Mouse (Mus musculus) stomach, embryonic 14.5 days (tissue): Measurements from ENCODE around the gene Cbx1. TPM values are rescaled to one million over a fixed set of nuclear protein-coding genes. Genes with fewer than 3 reads are reported as not detected.
"Not testable (repeated sequence)": the region's sequence is repeated elsewhere in the genome, so short reads cannot be mapped to it uniquely, and the experiment has no call there.

ENCODE experiments used
- ATAC-seq: fragments of 200-750 bp; cut with Nextera tagmentation; 2 replicates; pipeline ENCODE4 v1.8.0; 2017; ENCODE audit warnings: low read depth, moderate TSS enrichment; ENCODE audit not compliant: insufficient number of reproducible peaks, insufficient read depth, low FRiP score
- H3K27ac ChIP-seq: fragments of 300-500 bp; sonication (generic); 2 replicates; pipeline ENCODE4 v1.5.1; 2014; ENCODE audit warnings: mild to moderate bottlenecking, low read length, moderate library complexity, mixed read lengths
- H3K27me3 ChIP-seq: fragments of 300-500 bp; sonication (generic); 2 replicates; pipeline ENCODE4 v1.6.1; 2014; ENCODE audit warnings: low read length, control low read depth, mixed read lengths; ENCODE audit not compliant: control insufficient read depth, insufficient read depth
- H3K36me3 ChIP-seq: fragments of 300-500 bp; sonication (generic); 2 replicates; pipeline ENCODE4 v1.6.1; 2014; ENCODE audit warnings: mild to moderate bottlenecking, control low read depth, low read length, moderate library complexity, mixed read lengths; ENCODE audit not compliant: control insufficient read depth, insufficient read depth
- H3K4me1 ChIP-seq: fragments of 300-500 bp; sonication (generic); 2 replicates; pipeline ENCODE4 v1.6.1; 2014; ENCODE audit warnings: low read length, control low read depth, mixed read lengths; ENCODE audit not compliant: control insufficient read depth, insufficient read depth
- H3K4me2 ChIP-seq: fragments of 300-500 bp; sonication (generic); replicated peaks from 2 replicates; pipeline ENCODE4 v1.6.1; 2014; ENCODE audit warnings: low read depth, low read length, control low read depth
- H3K4me3 ChIP-seq: fragments of 300-500 bp; sonication (generic); 2 replicates; pipeline ENCODE4 v1.5.1; 2014; ENCODE audit warnings: low read depth, low read length, control low read depth
- H3K9ac ChIP-seq: fragments of 300-500 bp; sonication (generic); replicated peaks from 2 replicates; pipeline ENCODE4 v1.6.1; 2014; ENCODE audit warnings: low read depth, mild to moderate bottlenecking, control low read depth, low read length, moderate library complexity, mixed read lengths
- H3K9me3 ChIP-seq: fragments of 300-500 bp; sonication (generic); 2 replicates; pipeline ENCODE4 v1.6.1; 2016; ENCODE audit warnings: low read depth, low read length, control low read depth; ENCODE audit not compliant: control insufficient read depth
- WGBS: fragments of 180-500 bp; shearing (Covaris S2); extraction: QIAGEN DNeasy Blood & Tissue Kit; methylation state at CpG from one replicate; pipeline ENCODE4 v1.1.7; 2014; 5-methylcytosine and 5-hydroxymethylcytosine counted together
- polyA plus RNA-seq: library from polyadenylated mRNA; unstranded; fragments of >200 nt; fragmentation: Nextera tagmentation; extraction: Ambion mirVana; gene quantifications from 2 replicates; pipeline ENCODE4 v1.2.1, GENCODE M21; 2014

Gene Cbx1
- polyA plus RNA-seq, 1 experiment from 2014 or later: 105 TPM

- no peak overlapping the region for H3K9ac ChIP-seq
- H3K4me3 ChIP-seq: no peak overlapping the region
- H3K27me3 ChIP-seq: no peaks in the 10 kb centered on the region
- H3K9me3 ChIP-seq: no peaks in the 10 kb centered on the region
- H3K4me1 ChIP-seq: peaks cover 3% of the 10 kb centered on the region; the same call in 1 of the 2 replicates
- H3K27ac ChIP-seq: no peak overlapping the region
- 93% methylated on average over 13 of the region's 13 CpGs for WGBS
- no peak for ATAC-seq
- peaks cover 26% of the 10 kb centered on the region; the same call in 1 of the 2 replicates for H3K36me3 ChIP-seq
- H3K4me2 ChIP-seq: no peak overlapping the region
Observed at GRCm38 (mm10) chr11:96795491-96795890, 6.6 kb downstream of the Cbx1 start.

DNA sequence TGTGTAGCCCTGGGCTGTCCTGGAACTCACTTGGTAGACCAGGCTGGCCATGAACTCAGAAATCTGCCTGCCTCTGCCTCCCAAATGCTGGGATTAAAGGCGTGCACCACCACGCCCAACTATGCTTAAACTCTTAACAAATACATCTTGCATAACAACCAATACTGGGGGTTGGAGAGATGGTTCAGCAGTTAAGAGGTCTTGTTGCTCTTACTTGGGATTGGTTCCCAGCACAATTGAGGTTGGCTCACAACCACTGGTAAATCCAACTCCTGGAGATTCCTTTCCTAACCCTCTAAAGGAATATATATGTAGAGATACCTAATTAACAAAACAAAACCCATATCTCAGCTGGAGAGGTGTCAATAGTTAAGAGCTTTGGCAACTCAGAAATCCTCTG, 7.2 kb downstream of the Cbx1 start:
- Histone ChIP-seq H3K36me3 (peaks cover 26% of the 10 kb centered on the region), H3K27ac (no peak overlapping the region), H3K27me3 (no peaks in the 10 kb centered on the region), H3K9me3 (no peaks in the 10 kb centered on the region), H3K4me2 (no peak overlapping the region), H3K9ac (no peak overlapping the region), H3K4me1 (no peaks in the 10 kb centered on the region; the same call in 1 of the 2 replicates), H3K4me3 (no peak overlapping the region)
- ATAC-seq: no peak
- 98% methylated on average over 2 of the region's 2 CpGs for WGBS

DNA sequence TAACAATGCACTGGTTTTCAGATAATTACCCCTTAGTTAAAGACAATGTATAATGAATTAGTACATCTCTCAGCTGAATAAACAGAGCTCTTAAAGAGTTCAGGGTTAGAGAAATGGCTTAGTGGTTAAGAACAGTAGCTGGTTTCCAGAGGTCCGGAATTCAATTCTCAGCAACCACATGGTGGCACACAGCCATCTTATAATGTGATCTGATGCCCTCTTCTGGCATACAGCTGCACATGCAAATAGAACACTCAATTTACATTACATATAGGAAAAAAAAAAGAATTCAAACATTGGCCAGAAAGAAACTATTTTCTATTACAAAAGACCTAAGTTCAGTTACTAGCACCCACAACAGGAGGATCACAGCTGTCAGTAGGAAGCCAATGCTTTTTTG, 7.7 kb downstream of the Cbx1 start:
- Histone ChIP-seq H3K27me3 (no peaks in the 10 kb centered on the region), H3K9me3 (no peaks in the 10 kb centered on the region), H3K9ac (no peak overlapping the region), H3K36me3 (peaks cover 30% of the 10 kb centered on the region), H3K4me2 (no peak overlapping the region), H3K27ac (no peak overlapping the region), H3K4me1 (no peaks in the 10 kb centered on the region; the same call in 1 of the 2 replicates), H3K4me3 (no peak overlapping the region)
- no peak for ATAC-seq
- 65% methylated on average over 1 of the region's 1 CpGs for WGBS

- H3K27me3 ChIP-seq: no peaks in the 10 kb centered on the region
- H3K4me3 ChIP-seq: no peak overlapping the region
- ATAC-seq: no peak
- 81% methylated on average over 2 of the region's 2 CpGs for WGBS
- H3K9ac ChIP-seq: no peak overlapping the region
- no peak overlapping the region for H3K4me2 ChIP-seq
- H3K27ac ChIP-seq: no peak overlapping the region
- H3K36me3 ChIP-seq: peaks cover 49% of the 10 kb centered on the region
- H3K4me1 ChIP-seq: no peaks in the 10 kb centered on the region
- H3K9me3 ChIP-seq: no peaks in the 10 kb centered on the region
Observed at GRCm38 (mm10) chr11:96799511-96799910, 10.6 kb downstream of the Cbx1 start.

- H3K27me3 ChIP-seq: no peaks in the 10 kb centered on the region
- no peak for ATAC-seq
Observed at GRCm38 (mm10) chr11:96805606-96806005, 16.7 kb downstream of the Cbx1 start.

DNA sequence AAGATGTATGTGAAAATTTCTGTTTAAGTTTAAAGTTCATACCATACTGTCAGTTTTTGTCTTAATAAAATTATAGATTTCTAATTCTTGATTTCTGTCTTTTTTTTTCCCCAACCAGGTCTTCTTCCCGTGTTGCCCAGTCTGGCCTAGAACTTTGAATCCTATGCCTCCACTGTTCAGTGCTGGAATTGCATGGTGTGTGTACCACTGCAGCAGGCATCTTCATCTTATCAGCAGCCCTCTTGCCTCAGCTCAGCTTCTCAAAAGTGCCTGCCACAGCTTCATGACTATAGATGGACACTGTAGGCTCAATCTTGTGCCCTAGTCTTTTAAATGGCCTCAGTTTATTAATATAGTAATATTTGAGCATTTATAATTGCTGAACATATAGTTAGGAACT, 19.1 kb downstream of the Cbx1 start:
- Histone ChIP-seq H3K9me3 (no peaks in the 10 kb centered on the region), H3K27ac (no peak overlapping the region), H3K4me1 (no peaks in the 10 kb centered on the region), H3K27me3 (no peaks in the 10 kb centered on the region), H3K9ac (no peak overlapping the region), H3K4me2 (no peak overlapping the region), H3K36me3 (peaks cover 64% of the 10 kb centered on the region), H3K4me3 (no peak overlapping the region)
- WGBS: 39% methylated on average over 1 of the region's 1 CpGs
- no peak for ATAC-seq

More at GRCm38 (mm10) chr11:96805606-96806005, 16.7 kb downstream of the Cbx1 start:
- Histone ChIP-seq H3K4me3 (no peak overlapping the region), H3K9ac (no peak overlapping the region), H3K9me3 (no peaks in the 10 kb centered on the region), H3K36me3 (peaks cover 78% of the 10 kb centered on the region), H3K4me2 (no peak overlapping the region), H3K4me1 (no peaks in the 10 kb centered on the region), H3K27ac (no peak overlapping the region)
- 85% methylated on average over 5 of the region's 5 CpGs for WGBS

DNA sequence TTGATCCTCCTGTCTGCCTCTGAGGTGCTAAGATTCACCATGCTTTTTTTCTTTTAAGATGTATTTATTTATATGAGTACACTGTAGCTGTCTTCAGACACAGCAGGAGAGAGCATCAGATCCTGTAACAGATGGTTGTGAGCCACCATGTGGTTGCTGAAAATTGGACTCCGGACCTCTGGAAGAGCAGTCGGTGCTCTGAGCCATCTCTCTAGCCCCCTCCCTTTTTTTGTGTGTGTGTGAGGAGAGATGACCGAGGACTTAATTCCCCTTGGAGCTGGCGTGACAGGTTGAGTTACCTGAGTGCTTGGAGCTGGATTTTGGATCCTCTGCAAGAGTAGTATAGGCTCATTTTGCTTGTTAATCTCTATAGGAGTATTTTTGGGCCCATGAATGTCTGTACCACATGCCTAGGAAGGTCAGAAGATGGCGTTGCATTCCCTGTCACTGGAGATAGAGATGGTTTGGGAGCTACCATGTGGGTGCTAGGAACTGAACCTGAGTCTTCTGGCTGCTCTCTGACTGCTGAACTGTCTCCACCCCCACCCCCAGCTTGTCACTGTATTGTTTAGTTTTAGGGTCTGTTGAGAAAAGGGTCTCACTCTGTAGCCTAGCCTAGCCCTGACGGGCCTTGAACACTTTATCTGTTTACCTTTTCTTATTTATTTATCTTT, 20.8 kb downstream of the Cbx1 start:
- 90% methylated on average over 6 of the region's 6 CpGs for WGBS
- no peaks in the 10 kb centered on the region for H3K9me3 ChIP-seq

GRCm38 (mm10) chr11:96811188-96811587, 22.3 kb downstream of the Cbx1 start:
- H3K9ac ChIP-seq, ATAC-seq, H3K27me3 ChIP-seq, H3K4me1 ChIP-seq, H3K4me2 ChIP-seq, H3K27ac ChIP-seq, H3K9me3 ChIP-seq, H3K4me3 ChIP-seq: not testable (repeated sequence)
- H3K36me3 ChIP-seq: peaks cover 45% of the 10 kb centered on the region
- 80% methylated on average over 1 of the region's 1 CpGs for WGBS

More for the DNA sequence above, 20.8 kb downstream of the Cbx1 start:
- H3K27me3 ChIP-seq: no peaks in the 10 kb centered on the region
- no peak for ATAC-seq
- no peak overlapping the region for H3K9ac ChIP-seq
- H3K4me3 ChIP-seq: no peak overlapping the region
- H3K4me2 ChIP-seq: no peak overlapping the region
- peaks cover 53% of the 10 kb centered on the region for H3K36me3 ChIP-seq
- no peak overlapping the region for H3K27ac ChIP-seq
- no peaks in the 10 kb centered on the region for H3K4me1 ChIP-seq

GRCm38 (mm10) chr11:96813455-96813854, 24.5 kb downstream of the Cbx1 start:
- Histone ChIP-seq H3K9ac (no peak overlapping the region), H3K4me1 (no peaks in the 10 kb centered on the region), H3K36me3 (peaks cover 55% of the 10 kb centered on the region), H3K4me3 (no peak overlapping the region), H3K27me3 (no peaks in the 10 kb centered on the region), H3K27ac (no peak overlapping the region; the same call in 1 of the 2 replicates), H3K9me3 (no peaks in the 10 kb centered on the region), H3K4me2 (no peak overlapping the region)
- ATAC-seq: no peak
- 81% methylated on average over 4 of the region's 4 CpGs for WGBS
